Comparison of ENCODE assay signal across 11 mouse cellular contexts in the genomic region with DNA sequence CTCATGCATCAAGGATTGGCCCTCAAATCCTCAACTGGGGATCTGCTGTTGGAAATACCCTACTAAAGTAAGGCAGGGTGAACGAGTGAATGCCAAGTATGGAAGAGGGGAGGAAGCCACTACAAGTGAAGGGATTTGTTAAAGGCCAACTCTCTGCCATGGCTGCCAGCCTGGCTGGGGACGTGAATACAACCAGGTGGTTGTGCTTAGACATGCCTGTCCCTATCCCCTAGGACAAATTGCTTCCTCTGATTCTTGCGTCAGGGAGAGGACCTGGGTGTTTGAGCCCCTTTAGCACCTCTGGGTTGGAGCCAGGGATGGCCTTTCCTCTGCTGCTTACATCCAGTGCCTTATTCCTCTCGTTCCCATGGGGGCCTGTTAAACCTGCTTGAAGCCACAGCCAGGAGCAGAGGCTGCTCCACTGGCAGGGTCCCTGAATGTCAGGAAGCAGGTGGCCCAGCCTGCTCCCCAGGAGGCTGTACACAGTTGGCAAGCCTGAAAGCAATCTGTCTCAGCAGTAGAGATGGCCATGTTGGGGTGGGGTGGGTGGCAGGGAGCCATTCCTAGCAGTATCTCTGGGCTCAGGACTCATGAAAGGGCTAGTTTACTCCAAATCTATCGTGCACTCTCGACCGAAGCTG. TPM values are rescaled to one million over a fixed set of nuclear protein-coding genes. Genes with fewer than 3 reads are reported as not detected.
A peak's percentile ranks its signal among the peaks of the same experiment; 100 is the strongest.
DNase-seq lines count a peak whose midpoint lies in the region; ATAC-seq lines count a peak whose summit lies in the region.
"Had no signal": no experiment of that assay in that cellular context is flagged by ENCODE, and none has a peak within 500 bp of the region (broad histone marks: within the 10 kb centered on the region; RNA-seq: fewer than 3 reads in every experiment).

No protein-coding gene starts in this region.

- WGBS in heart, embryonic 16.5 days = 57% methylated on average over 7 of the region's 7 CpGs

- H3K36me3 ChIP-seq in heart, embryonic 16.5 days (ENCODE audit: control insufficient read depth, insufficient read depth) = peaks cover 9% of the 10 kb centered on the region
- H3K36me3 ChIP-seq: liver, embryonic 15.5 days had no signal

- H3K27me3 ChIP-seq in heart, embryonic 16.5 days (ENCODE audit: control insufficient read depth, insufficient read depth, low read length) = no peaks in the 10 kb centered on the region

- H3K9ac ChIP-seq in heart, embryonic 16.5 days (ENCODE audit: low read length) = no peak overlapping the region
- H3K9ac ChIP-seq: liver, embryonic 15.5 days had no signal

- no peak overlapping the region for H3K4me3 ChIP-seq in heart, embryonic 16.5 days (ENCODE audit: low read length)
- H3K4me3 ChIP-seq: liver, embryonic 15.5 days had no signal

- DNase-seq in heart, adult 9 months (ENCODE audit: low spot score in 2 of 2) = no peak
- peak; percentile 61 to 67 for DNase-seq in cerebellum, postnatal 36 days
- peak; percentile 74 to 84 for DNase-seq in layer of hippocampus, postnatal 14 days (ENCODE audit: low spot score in 2 of 2)
- DNase-seq in spleen, postnatal 14 days (ENCODE audit: low spot score in 2 of 2) = no peak
- no peak for DNase-seq in spleen, adult 18-20 months
- DNase-seq in right cerebral cortex, postnatal 36 days (ENCODE audit: low spot score in 2 of 2) = no peak
- DNase-seq: gastrocnemius, postnatal 14 days; thymus, postnatal 14 days had no signal

- H3K4me2 ChIP-seq in heart, embryonic 16.5 days (ENCODE audit: low read depth, low read length) = no peak overlapping the region
- H3K4me2 ChIP-seq: liver, embryonic 15.5 days had no signal

- H3K9me3 ChIP-seq in heart, embryonic 16.5 days (replicated peaks; ENCODE audit: control insufficient read depth, low read length) = peaks cover 5% of the 10 kb centered on the region; the same call in 1 of the 2 replicates
- H3K9me3 ChIP-seq: liver, embryonic 15.5 days had no signal

- H3K4me1 ChIP-seq in heart, embryonic 16.5 days (ENCODE audit: control insufficient read depth, insufficient read depth, low read length) = peaks cover 59% of the 10 kb centered on the region
- H3K4me1 ChIP-seq: liver, embryonic 15.5 days had no signal

- 0 out of 2 replicates have a peak overlapping the region, but pooled peaks have one; percentile 4 for H3K27ac ChIP-seq in heart, embryonic 16.5 days (ENCODE audit: low read length)
- H3K27ac ChIP-seq: liver, embryonic 15.5 days had no signal

- ATAC-seq in heart, embryonic 16.5 days (replicated peaks; ENCODE audit: extremely low read depth, insufficient read depth, low FRiP score) = no peak
- ATAC-seq in cerebellum, adult (ENCODE audit: insufficient number of reproducible peaks, low FRiP score, low TSS enrichment) = peak; percentile 50; the same call in 1 of the 2 replicates

RNA-seq across cellular contexts. Expression of a gene that starts 6.3 kb away (rescaled TPM):
- polyA plus RNA-seq in heart, embryonic 16.5 days (2015; fragmentation: Nextera tagmentation; extraction: Ambion mirVana) = 28.5 and 33.9 TPM in 2 replicates
- total RNA-seq in layer of hippocampus, postnatal 14 days (2021) = 10 to 100 TPM; 46.6 to 52.3 TPM

Comparison
In these comparisons a context has a peak if more than half of its experiments do, and no peak if none do; other contexts are left out.
1. DNase-seq: peak in cerebellum, postnatal 36 days (2 of 2) and layer of hippocampus, postnatal 14 days (2 of 2); none in heart, adult 9 months (0 of 2), spleen, postnatal 14 days (0 of 2), spleen, adult 18-20 months (0 of 2) and right cerebral cortex, postnatal 36 days (0 of 2).